Mouse (Mus musculus) CD4-positive, CD25-positive, alpha-beta regulatory T cell, adult 4 months (primary cell): ENCODE data around the gene Uroc1. TPM values are rescaled to one million over a fixed set of nuclear protein-coding genes. Genes with fewer than 3 reads are reported as not detected.

Source experiments
- ATAC-seq: one replicate; pipeline ENCODE4 v1.8.0; 2017
- polyA plus RNA-seq, 2 experiments: library from polyadenylated mRNA; unstranded; fragments of 100-300 nt; shearing (Covaris generic); gene quantifications; one replicate each; pipeline ENCODE4 v1.2.1; 2017

The Uroc1 gene
- polyA plus RNA-seq: not detected

DNA sequence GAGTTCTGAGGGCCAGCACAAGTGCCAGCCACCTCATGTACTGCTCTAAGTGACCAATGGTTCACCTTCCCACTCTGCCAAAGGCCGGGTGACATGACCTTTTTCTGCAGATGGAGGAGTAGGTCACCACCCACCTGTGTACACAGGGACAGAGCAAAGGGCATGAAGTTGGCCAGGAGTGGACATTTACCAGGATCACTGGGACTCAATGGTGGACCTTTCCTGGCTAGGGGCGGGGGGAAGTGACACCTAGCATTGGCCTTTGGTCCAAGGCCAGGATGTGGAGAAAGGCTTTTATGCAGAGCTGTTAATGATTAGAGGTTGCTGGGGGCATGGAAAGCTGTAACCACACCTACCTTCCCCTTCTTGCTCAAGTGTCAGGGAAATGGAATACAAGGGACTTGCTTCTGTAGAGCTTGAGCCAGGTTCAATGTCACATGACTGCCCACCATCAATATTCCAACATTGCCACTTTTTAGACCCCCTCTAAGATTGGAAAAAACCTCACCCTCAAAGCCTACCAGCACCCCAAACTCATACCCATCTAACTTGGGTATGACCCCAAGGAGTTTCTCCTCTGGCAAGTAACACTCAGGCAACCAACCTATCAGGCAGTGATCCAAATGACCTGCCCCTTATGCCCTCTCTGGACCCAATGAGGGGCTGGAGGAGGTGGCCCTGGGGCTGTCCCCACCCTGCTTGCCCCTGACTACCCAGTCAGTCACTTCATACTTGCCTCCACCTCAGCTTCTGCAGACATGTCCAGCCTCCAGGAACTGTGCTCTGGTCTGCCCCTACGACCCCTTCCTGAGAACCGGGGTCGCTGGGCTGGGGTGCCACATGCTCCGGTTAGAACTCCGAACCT lies at the start of gene Uroc1:
Gene Uroc1 (plus strand): TSS at position 724 of the 865 bp plus-strand sequence.
- ATAC-seq: no peak

DNA sequence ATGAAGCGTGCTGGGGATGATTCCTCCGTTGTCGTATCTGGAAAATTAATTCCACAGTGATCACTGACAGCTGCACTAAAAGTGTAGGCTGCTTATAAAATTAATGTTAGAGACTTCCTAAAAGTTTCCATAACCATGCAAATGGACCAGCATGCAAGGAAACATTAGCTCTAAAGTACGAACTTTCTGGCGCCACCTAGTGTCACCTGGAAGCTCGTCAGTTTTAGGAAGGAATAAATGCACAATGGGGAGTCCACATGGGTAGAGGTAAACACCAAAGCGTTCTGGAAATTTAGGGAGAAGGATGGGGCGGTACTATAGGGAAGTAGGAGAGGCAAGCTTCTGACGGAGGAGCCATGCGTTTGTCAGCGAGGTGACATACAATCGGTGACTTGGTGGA lies 44.8 kb upstream of the Uroc1 start:
- no peak for ATAC-seq

DNA sequence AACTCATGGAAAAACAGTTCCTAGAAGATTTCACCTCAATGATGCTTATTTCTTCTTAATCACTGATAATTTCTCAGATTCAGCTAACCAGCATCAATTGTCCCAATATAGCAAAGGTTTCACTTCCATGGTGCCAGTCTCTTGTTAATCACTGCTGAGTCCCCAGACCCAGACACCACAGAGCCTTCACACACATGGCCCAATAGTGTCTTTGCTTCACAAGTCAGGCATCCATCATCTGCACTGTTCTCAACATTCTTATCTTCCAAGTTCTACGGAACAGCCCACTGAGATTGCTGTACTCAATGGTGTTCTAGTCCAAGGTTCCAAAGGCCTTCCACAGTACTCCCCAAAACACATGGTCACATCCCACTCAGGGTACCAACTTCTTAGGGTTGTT lies 32.2 kb upstream of the Uroc1 start, which contains the start of gene BC048671:
Gene BC048671 (plus strand): TSS at position 301 of the 400 bp plus-strand sequence.
- ATAC-seq: no peak

DNA sequence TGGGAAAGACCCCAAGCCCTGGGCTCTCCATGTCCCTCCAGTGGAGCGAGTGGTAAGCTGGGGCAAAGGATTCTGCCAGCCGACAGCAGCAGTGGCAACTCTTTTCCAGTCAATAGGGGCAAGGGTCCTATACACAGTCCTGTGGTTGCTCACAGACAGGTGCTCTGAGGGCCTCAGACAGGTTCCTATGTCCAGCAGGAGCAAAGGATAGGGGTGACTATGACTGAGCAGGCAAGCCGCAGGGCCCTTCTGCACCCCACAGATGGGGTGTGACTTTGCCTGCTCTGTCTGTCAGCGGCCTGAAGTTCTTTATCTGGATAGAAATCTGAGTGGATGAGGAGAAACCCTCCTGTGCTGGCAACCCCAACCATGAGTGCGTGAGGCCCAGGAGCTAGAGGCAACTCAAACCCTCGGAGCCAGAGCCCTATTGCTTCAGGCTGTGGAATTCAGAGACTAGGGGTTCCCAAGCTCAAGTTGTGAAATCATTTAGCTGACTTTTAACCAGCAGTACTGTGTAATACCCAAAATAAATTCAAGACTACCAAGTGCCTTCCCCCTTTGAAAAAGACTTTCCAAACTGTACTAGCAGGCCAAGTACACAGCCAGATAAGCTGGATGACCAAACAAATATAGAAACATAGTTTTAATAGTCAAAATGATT lies 26.6 kb upstream of the Uroc1 start:
- no peak for ATAC-seq

DNA sequence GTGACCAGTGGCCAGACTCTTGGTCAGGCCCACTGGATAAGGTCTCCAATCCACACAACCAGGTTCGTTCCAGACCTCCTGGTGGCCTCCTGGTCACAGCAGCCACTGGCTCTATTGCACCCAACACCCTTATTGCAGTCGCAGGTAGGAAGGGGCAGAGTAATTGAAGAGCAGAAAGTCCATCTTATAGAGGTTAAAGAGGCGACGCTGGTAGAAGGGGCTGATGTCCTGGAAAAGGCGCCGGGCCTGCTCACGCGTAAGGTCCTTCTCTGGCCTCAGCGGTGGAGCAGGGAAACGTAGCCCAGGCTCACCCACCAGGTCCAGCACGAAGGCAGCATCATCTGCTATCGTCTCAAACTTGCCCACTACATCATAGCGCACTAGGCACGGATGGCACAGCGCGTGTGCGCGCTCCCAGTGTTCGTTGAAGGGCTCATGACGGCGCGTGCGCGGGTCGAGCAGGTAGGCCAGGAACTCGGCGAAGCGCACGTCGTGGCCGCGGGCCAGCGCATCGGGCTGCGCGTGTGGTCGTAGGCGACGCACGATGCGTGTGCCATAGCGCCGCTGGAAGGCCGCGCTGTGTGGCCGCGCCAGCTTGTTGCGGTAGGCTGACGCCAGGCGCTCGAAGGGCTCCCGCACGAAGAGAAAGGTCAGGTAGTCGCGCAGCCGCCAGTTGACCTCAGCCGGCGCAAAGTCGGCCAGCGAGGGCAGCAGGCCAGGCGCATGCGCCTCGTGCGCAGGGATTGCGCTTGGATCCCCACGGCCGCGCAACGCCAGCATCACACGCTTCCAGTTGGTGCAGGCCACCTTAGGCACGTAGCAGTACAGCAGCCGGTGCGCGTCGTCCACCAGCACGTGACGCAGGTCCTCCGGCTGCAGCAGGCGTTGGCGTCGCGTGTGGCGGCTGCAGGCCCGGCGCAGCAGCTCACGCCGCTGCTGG lies 24.0 kb upstream of the Uroc1 start:
- ATAC-seq: no peak

DNA sequence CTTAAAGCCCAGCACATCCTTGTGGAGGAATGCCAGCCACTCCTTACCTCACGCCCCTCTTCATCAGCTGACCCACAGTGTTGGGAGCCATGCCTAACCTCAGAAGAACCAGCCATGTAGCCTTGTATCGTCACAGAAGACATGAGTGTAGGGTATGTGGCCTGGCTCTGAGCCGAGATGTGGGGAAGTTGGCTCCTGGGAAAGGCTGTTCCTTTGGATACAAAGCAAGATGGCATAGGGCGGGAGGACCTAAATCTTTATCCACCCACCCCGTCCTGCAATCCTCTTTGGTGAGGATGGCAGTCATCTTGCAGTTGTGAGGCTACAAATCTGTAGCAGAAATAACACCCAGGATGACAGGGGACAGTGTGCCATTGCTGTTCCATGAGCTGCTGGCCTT lies 17.1 kb upstream of the Uroc1 start:
- ATAC-seq: no peak

DNA sequence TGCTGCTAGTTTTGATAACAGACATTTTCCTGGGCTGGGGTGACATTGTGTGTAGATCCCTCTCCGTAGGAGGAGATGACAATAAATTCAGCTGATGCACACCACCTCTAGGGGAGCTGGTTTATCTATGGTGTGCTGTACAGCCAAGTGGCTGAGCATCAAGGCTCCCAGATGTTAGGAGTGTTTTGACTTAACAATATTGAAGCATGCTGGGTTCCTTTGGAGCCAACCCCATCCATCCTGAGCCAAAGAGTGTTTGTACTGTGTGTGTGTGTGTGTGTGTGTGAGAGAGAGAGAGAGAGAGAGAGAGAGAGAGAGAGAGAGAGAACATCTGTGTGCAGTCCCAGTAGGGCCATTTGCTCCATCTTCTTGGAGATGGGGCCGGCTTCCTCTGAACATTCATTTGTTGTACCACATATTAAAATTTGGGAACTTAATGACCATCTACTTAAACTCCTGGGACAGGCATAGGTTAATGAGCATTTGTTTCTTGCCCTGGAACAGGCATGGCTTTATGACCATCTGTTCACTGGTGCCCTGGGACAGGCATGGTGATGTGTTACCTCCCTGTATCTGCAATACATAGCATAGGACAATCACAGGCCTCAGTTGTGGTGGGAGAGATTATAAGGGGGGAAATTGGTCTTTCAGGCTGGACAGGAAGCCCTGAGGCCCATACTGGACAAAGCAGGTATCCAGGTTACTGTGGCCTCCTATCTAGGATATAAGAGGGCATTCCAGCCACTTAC lies 15.4 kb upstream of the Uroc1 start:
- no peak for ATAC-seq

DNA sequence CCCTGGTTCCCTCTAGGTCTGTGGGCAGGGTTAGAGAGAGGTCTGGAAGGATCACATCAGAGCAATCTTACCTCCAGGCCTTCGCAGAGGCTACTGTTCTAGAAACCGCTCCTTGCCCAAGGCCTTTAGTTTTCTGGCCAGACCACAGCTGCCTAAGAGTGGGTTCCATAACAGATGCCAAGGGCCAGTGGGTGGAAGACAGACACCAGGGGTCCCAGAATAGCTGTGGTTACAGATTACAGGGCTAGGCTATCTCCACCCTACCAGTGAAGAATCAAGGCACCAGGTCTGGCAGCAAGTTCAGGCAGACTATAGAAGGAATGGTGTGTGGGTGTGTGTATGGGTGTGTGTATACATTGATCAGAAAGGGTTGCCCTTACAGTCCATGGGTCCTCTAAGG lies 14.1 kb upstream of the Uroc1 start:
- ATAC-seq: no peak

DNA sequence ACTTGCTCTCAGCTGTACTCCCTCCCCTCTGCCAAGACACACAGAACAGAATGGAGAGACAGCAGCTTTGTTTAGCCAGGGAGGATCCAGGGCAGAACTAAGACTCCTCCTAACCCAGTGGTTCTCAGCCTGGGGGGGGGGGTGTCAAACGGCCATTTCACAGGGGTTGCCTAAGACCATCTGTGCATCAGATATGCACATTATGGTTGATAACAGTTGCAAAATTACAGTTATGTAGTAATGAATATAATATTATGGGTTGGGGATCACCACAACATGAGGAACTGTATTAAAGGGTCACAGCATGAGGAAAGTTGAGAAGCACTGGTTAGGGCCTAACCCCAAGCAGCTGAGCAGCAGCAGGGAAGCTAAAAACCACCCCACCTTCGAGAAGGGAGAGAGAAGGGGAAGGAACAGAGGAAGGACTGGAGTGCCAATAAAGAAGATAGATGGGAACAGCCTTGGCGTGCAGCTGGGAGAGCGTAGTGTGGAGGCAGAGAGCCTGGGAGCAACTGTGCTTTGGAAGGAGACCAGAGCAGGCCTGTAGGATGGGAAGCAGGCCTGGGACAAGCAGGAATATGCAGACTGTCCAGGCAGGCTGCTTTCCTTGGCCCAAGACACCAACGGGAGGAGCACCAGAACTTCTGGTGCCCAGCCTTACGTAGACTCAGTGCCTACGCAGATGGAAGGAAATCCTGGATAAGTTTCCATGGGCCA lies 13.5 kb upstream of the Uroc1 start:
- ATAC-seq: no peak

DNA sequence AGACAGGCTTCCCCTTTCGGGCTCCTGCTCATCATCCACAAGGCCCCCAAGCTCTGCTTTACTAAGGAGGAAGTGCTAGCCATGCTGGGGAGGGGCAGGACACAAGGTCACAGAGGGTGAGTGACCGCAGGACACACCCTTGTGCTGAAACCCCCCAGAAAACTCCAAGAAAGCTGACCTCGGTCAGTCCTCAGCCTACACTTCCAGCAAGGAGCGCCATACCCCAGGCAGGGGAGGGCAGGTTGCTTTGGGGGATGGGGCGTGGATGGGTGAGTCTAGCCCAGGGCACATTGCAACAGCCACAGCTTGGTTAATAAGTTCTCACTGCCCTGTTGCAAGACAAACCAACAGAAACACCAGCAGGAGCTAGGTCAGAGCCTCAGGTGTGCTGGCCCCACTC lies 12.7 kb upstream of the Uroc1 start:
- no peak for ATAC-seq

DNA sequence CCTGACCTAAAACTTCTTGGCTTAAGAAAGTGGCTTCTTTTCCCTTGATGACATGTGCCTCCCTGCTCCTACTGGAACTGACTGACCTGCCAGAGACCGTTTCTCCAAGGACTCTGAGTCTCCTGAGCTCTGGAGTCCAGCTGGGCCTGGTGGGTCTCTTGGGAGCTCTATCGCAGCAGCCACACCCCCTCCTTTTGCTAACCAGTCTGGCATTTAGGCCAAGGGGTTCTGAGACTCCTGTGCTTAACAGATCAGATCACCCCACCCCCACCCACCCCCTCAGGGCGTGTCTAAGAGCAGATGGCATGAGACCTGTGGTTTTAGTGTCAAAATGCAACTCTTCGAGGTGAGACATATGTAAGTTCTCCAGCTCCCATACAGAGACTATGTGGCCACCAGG lies 11.3 kb upstream of the Uroc1 start:
- ATAC-seq: no peak

DNA sequence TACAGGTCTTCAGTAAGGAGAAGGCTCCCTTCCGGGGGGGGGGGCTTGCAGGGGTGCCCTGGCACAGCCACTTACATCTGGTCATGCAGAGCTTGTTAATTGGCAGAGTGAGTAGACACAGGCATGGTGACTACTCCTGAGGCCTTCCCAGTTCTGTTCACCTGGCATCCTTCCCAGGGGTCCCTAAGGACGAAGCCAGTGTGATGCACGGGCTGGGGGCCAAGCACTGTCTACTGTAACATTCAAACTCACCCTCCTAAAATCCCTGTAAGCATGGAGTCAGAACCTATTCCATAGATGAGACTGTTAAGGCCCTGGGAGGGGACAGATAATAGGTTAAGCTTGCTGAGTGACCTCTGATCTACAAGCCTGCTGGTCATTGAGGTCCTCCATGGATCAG lies 9.1 kb upstream of the Uroc1 start:
- no peak for ATAC-seq

DNA sequence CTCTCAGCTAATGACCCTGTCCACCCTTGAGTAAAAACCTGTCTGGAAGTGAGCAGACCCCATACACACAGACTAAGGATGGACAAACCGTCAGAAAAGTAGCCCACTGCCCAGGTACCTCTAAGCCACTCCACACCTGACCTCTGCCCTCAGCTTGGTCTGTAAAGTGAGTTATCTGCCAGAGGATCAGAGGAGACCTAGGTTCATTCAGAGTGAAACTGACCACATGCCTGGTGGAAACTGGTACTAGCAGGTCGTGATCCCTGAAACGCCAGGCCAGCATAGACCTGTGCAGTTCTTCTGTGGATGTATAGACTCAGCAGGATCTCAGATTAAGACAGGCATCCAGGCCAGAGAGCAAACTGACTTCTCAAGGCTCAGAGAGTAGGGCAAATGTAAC lies 8.6 kb upstream of the Uroc1 start:
- no peak for ATAC-seq

DNA sequence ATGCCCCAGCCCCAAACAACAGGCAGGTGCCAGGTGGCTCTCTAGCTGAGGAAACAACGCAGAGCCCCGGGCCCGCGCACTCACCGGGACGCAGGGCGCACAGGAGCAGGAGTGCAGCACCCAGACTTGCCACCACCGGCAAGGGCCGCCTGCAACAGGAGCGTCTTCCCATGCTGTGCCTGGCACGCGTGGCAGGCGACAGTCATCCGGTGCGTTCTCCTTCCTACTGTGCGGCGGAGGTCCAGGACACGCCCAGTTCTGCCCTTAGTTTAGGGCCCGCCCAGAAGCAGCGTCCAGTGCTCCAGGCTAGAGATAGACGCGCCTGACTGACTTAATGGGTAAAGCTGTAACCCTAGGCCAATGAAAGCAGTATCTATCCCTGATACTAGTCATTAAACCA lies 8.1 kb upstream of the Uroc1 start, which contains the start of gene Chst13:
Gene Chst13 (minus strand): TSS at position 195 of the 400 bp plus-strand sequence.
- no peak for ATAC-seq

DNA sequence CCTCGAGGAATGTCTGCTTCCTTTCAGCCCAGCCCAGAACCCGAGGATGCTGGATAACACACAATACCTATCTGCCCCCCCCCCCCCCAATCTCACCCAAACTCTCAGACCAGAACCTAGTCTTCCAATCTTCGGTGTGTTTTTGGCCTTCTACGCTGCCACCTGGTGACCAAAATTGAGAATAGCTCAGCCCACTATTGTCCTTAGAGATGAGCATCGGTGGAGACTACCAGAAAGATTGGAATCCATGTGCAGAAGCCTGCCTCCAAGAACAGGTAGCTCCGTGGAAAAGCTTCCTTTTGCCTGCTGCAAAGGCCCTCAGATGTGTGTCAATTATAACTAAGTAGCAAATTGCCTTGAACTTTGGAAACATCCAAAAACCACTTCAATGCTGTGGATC lies 5.4 kb upstream of the Uroc1 start:
- no peak for ATAC-seq

DNA sequence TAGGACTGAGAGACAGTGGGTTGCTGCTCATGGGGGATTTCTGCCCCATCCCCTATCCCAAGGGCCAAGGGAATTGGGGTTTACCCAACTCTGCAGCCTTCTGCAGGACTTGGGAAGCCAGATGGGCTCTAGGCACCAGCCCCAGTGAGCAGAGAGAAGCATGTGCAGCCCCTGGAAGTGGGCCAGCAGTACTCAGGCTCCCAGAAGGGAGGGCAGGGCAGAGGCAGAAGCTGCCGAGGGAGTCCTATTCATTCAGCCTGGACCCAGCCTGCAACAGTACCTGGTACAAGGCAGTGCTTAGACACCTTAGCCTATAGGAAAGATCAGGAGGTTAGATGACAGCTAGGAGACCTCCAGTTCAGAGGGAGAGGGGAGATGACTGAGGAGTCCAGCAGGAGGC lies 3.1 kb upstream of the Uroc1 start:
- no peak for ATAC-seq

DNA sequence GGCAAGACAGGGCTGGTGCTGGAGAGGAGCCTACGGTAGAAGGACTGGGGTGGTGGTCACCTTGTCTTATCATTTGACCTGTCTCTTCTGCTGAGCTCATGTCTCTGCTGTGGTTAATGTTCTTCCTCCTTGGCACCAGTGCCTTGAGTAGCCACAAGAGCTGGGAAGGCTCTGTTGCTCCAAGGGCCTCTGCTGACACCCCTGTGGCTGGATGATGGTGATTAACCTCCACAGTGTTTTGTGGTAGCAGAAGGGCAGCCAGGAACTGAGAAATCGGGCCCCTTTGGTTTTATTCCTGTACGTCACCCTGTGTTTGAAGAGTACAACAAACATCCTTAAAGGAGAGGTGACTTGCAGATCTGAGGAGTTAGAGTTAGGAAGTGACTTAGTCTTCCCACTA lies 1.2 kb downstream of the Uroc1 start:
- no peak for ATAC-seq

DNA sequence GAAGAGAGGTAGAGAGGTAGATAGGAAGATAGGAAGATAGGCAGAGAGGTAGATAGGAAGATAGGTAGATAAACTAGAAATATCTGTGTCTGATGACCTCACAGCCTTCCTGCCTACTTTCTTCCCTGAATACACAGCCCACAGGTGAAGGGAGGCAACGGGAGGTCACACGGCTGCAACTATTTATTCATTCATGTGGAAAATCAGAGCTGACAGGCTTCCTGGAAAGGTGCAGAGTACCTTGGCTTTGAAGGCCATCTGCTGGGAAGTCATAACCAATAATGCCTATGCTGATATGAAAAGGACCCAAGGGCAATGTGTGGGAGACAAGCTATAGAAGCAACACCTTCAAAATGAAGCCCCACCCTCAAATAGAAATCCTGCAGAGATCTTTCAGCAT lies 9.3 kb downstream of the Uroc1 start:
- no peak for ATAC-seq

DNA sequence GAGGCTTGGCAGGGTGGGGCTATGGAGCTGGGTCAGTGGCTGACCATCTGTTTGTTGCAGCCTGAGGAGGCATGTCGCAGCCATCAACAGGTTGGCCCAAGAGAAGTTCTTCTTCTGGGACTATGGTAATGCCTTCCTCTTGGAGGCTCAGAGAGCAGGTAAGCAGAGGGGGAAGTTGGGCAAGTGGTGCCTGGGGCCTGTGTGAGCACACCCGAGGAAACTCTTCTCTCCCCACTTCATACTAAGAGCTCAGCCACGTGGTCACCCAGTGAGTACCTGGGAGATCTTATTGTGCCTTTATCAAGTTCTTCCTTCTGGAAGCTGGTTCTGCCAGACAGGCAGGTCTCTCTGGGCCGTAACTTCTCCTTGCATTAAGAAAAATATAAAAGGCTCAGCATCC lies 14.1 kb downstream of the Uroc1 start:
- no peak for ATAC-seq

DNA sequence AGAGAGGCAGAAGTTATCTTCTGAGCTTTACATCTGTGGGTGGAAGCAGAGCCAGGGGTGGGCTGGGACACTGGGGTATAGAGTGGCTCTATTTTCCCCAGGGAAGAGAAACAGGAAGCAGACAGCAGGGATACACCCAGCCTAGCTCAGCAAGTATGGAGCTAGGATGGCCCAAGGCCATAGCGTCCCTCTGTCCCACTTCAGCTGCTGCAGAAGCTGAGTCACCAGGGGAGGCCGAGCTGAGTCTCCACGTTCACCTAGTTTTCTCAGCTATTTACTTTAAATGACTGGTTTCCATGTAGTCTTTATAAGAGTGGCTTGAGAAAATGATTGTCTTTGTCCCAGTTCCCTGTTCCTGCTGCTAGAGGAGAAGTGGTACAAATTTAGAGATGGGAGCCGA lies 15.4 kb downstream of the Uroc1 start:
- ATAC-seq: no peak

DNA sequence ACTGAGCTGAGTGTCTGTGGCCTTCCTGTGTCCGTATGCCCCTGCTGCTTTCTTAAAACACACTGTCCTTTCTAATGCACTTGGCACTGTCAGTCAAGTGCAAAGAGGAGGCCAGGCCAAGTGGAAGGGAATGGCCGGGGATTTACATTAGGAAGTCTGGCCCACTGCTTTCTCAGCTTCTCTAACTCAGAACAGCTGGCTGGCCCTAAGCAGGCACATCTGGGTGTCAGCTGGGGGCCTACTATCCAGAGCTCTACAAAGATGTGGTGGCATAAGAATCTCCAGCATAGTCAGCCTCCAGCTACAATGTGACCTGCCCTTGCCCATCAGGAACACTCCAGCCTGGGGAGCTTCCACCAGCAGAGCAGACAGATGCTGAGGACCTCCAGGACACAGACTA lies 16.9 kb downstream of the Uroc1 start:
- no peak for ATAC-seq

DNA sequence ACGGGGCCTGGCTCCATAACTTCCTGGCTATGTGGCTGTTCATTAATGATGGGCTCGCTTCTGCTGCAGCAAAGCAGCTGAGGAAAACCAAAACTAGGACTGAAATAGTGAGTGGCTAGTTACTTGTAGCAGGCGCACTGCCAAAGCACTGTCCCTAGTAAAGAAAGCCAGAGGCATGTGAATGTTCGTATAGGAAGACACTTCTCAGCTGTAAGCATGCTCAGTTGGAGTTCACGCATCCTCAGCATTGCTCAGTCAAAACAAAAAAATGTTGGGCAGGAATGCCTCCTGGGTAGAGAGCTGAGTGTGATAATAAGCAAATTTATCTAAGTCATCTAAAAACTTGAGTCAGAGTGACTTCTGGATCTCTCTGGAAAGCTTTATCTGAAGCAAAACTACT lies 25.1 kb downstream of the Uroc1 start:
- ATAC-seq: no peak
